Mouse (Mus musculus): ENCODE measurements at regions not wholly inside any gene's neighbourhood (a gene's known extent, or its start where the extent isn't known, plus 50 kb on each side); places are given as distances from the start of the nearest gene placed in this dataset.
"Not testable (repeated sequence)": the region's sequence is repeated elsewhere in the genome, so short reads cannot be mapped to it uniquely, and the experiment has no call there.

- no peaks in the 10 kb centered on the region for H3K27me3 ChIP-seq
- CTCF ChIA-PET, result no interaction called here
- in situ Hi-C loops (cut with MboI; ENCODE audit: low pct_unique_long_range_greater_than_20kb), result no loop called here
- DNase-seq (ENCODE audit: low read depth, low spot score) (no peak), ATAC-seq (no peak)
- POLR2A ChIA-PET, result no interaction called here
- no peak for TF ChIP-seq CTCF (IDR thresholded peaks at IDR 0.05)
Observed at GRCm38 (mm10) chr17:26335551-26335950, 79.1 kb upstream of the Neurl1b start.

- in situ Hi-C loops (cut with MboI; ENCODE audit: low pct_unique_long_range_greater_than_20kb), result no loop called here
Observed at GRCm38 (mm10) chr17:26336011-26336410, 78.6 kb upstream of the Neurl1b start.

DNA sequence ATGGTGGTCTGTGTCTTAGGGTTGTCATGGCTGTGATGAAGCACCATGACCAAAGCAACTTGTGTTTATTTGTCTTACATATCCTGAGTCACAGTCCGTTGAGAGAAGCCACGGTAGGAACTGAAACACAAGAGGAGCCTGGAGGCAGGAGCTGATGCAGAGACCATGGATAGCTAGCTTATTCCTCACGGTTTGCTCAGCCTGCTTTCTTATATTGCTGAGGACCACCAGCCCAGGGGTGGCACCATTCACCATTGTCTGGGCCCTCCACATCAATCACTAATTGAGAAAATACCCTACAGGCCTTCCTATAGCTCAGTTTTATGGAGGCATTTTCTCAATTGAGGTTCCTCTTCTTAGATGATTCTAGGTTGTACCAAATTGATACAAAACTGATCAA, 77.5 kb upstream of the Neurl1b start:
- H3K27me3 ChIP-seq, result no peaks in the 10 kb centered on the region
- DNase-seq (ENCODE audit: low read depth, low spot score), result no peak
- in situ Hi-C loops (cut with MboI; ENCODE audit: low pct_unique_long_range_greater_than_20kb), result no loop called here
- CTCF ChIA-PET, result interaction anchor here (1.5 kb wide), 1 partner anchor 17 kb away, joined by 3 read pairs; no protein-coding TSS in a partner anchor
- POLR2A ChIA-PET, result no interaction called here
- TF ChIP-seq CTCF (IDR thresholded peaks at IDR 0.05), result no peak
- ATAC-seq, result no peak

More at GRCm38 (mm10) chr17:26336011-26336410, 78.6 kb upstream of the Neurl1b start:
- H3K27me3 ChIP-seq, result no peaks in the 10 kb centered on the region
- ATAC-seq, result no peak
- ChIA-PET POLR2A (no interaction called here), CTCF (no interaction called here)
- no peak for DNase-seq (ENCODE audit: low read depth, low spot score)
- TF ChIP-seq CTCF (IDR thresholded peaks at IDR 0.05), result no peak

DNA sequence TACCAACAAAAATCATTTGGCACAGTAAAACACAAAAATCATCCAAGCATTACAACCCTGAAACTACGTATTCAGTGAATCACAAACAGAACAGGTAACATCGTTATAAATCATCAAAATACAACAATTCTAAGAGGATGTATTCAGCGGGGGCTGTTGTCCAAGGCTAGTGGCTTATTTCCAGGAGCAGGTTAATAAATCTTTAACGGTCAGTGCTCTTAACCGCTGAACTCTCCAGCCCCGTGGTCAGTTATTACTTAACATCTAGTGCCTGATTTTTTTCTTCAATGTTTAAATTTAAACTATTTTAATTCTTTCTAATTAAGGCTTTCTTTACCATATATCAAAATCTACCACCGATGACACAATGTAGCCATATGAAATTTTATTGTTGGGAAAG, 69.2 kb upstream of the Neurl1b start:
- ATAC-seq; in situ Hi-C loops (cut with MboI; ENCODE audit: low pct_unique_long_range_greater_than_20kb); H3K27me3 ChIP-seq; DNase-seq (ENCODE audit: low read depth, low spot score); POLR2A ChIA-PET: not testable (repeated sequence)
- CTCF ChIA-PET, result interaction anchor here (1.7 kb wide), 1 partner anchor 25 kb away, joined by 4 read pairs; no protein-coding TSS in a partner anchor

- DNase-seq (ENCODE audit: low read depth, low spot score), result no peak
- H3K27me3 ChIP-seq, result no peaks in the 10 kb centered on the region
- TF ChIP-seq CTCF (IDR thresholded peaks at IDR 0.05), result no peak
- in situ Hi-C loops (cut with MboI; ENCODE audit: low pct_unique_long_range_greater_than_20kb), result no loop called here
- ChIA-PET CTCF (no interaction called here), POLR2A (interaction anchor here (0.7 to 1.1 kb wide), 2 partner anchors 16 to 20 kb away, joined by 3 read pairs; no protein-coding TSS in a partner anchor)
- no peak for ATAC-seq
Observed at GRCm38 (mm10) chr17:26348116-26348515, 66.5 kb upstream of the Neurl1b start.

DNA sequence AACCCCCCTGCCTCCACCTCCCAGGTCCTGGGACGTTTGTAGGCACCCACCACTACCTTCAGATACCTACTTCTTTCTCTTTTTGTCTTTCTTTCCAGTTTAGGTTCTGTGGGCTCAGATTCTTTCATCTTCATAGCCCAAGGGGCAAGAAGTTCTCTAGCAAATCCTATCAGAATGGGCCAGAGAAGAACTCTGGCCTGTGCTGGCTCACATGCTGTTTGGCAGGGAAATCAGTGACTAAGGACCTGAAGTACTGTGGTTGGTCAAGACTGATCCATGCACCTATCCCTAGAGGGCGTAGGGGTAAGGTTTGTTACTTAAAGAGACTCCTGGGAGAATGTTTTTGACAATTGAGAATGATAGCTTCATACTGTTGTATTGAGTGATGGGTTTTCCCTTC, 64.9 kb upstream of the Neurl1b start:
- in situ Hi-C loops (cut with MboI; ENCODE audit: low pct_unique_long_range_greater_than_20kb), result no loop called here
- no peaks in the 10 kb centered on the region for H3K27me3 ChIP-seq
- ChIA-PET POLR2A (no interaction called here), CTCF (interaction anchor here (0.8 kb wide), 1 partner anchor 19 kb away, joined by 3 read pairs; no protein-coding TSS in a partner anchor)
- ATAC-seq (no peak), DNase-seq (ENCODE audit: low read depth, low spot score) (no peak)
- no peak for TF ChIP-seq CTCF (IDR thresholded peaks at IDR 0.05)

GRCm38 (mm10) chr17:26350216-26350615, 64.4 kb upstream of the Neurl1b start:
- no peaks in the 10 kb centered on the region for H3K27me3 ChIP-seq
- ATAC-seq (no peak), DNase-seq (ENCODE audit: low read depth, low spot score) (no peak)
- CTCF ChIA-PET, result interaction anchor here (0.8 kb wide), 1 partner anchor 19 kb away, joined by 3 read pairs; no protein-coding TSS in a partner anchor
- no peak for TF ChIP-seq CTCF (IDR thresholded peaks at IDR 0.05)
- in situ Hi-C loops (cut with MboI; ENCODE audit: low pct_unique_long_range_greater_than_20kb), result no loop called here
- POLR2A ChIA-PET, result no interaction called here

DNA sequence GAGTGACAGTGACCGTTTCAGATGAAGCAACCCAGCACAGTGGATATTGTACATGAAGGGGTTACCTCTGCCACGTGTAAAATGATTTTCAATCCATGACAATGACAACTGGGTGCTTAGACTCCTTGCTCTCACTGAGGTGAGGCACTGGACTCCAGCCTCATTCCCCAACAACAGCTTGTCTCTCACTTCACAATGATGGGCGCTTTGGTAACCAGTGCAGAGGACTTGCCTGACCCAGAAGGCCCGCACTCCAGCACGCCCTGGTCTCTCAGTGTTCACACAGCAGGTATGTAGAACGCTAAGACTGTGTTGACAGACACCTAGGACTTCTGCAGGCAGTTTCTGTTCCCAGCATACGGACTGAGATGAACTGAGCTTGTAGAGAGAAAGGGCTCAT, 62.6 kb upstream of the Neurl1b start:
- in situ Hi-C loops (cut with MboI; ENCODE audit: low pct_unique_long_range_greater_than_20kb), result no loop called here
- ATAC-seq (no peak), DNase-seq (ENCODE audit: low read depth, low spot score) (no peak)
- H3K27me3 ChIP-seq, result no peaks in the 10 kb centered on the region
- ChIA-PET POLR2A (no interaction called here), CTCF (interaction anchor here (1.6 kb wide), 1 partner anchor 18 kb away, joined by 6 read pairs; no protein-coding TSS in a partner anchor)
- TF ChIP-seq CTCF (IDR thresholded peaks at IDR 0.05), result no peak

DNA sequence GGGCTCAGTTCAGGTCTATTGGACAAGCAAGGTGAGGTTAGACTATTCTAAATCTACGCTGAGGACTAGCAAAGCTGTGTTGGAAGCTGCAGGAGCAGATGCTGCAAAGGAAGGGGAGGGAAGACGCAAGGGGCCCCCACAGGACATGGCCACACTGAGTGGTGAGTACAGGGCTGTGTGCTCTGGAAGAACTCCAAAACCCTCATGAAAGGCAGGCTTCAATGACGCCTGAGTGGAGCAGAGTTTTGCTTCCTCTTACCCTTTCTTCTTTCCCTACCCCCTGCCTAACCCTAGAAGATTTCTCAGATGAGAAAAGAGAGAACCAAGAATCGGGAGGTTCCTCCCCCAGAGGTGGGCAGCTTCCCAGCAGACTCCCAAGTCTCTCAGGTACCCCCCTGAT, 61.9 kb upstream of the Neurl1b start:
- ATAC-seq (no peak), DNase-seq (ENCODE audit: low read depth, low spot score) (no peak)
- CTCF ChIA-PET, result interaction anchor here (1.6 kb wide), 1 partner anchor 19 kb away, joined by 6 read pairs; no protein-coding TSS in a partner anchor
- TF ChIP-seq CTCF (IDR thresholded peaks at IDR 0.05), result no peak
- in situ Hi-C loops (cut with MboI; ENCODE audit: low pct_unique_long_range_greater_than_20kb), result no loop called here
- POLR2A ChIA-PET, result no interaction called here
- no peaks in the 10 kb centered on the region for H3K27me3 ChIP-seq

GRCm38 (mm10) chr17:26354431-26354830, 60.2 kb upstream of the Neurl1b start:
- in situ Hi-C loops (cut with MboI; ENCODE audit: low pct_unique_long_range_greater_than_20kb), result no loop called here
- DNase-seq (ENCODE audit: low read depth, low spot score) (no peak), ATAC-seq (no peak)
- ChIA-PET POLR2A (interaction anchor here (1.3 kb wide), 1 partner anchor 39 kb away, joined by 3 read pairs; no protein-coding TSS in a partner anchor), CTCF (no interaction called here)
- no peak for TF ChIP-seq CTCF (IDR thresholded peaks at IDR 0.05)
- no peaks in the 10 kb centered on the region for H3K27me3 ChIP-seq

GRCm38 (mm10) chr17:26355301-26355700, 59.3 kb upstream of the Neurl1b start:
- ChIA-PET CTCF (no interaction called here), POLR2A (interaction anchor here (0.5 to 1.3 kb wide), 2 partner anchors 12 to 40 kb away, joined by 3 read pairs; no protein-coding TSS in a partner anchor)
- DNase-seq (ENCODE audit: low read depth, low spot score), result no peak
- no peak for ATAC-seq
- in situ Hi-C loops (cut with MboI; ENCODE audit: low pct_unique_long_range_greater_than_20kb), result no loop called here
- H3K27me3 ChIP-seq, result no peaks in the 10 kb centered on the region
- TF ChIP-seq CTCF (IDR thresholded peaks at IDR 0.05), result no peak

DNA sequence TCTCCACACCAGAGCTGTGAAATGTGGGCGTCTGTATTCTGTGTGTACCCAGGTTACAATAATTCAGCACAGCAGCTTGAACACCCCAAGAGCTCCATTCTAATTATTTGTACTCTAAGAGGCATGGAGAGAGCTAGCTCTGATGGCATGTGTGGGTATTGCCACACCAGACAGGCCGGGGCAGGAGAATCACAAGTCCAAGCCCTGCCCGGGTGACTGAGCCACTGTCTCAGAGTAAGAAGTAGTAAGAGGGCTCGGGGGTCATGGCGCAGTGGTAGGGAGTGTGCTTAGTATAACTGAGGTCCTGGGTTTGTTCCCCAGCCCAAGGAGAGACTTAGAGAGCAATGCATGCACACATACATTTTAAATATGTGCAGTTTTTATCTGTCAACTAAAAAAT, 57.7 kb upstream of the Neurl1b start:
- no peak for TF ChIP-seq CTCF (IDR thresholded peaks at IDR 0.05)
- ChIA-PET CTCF (no interaction called here), POLR2A (no interaction called here)
- H3K27me3 ChIP-seq, result no peaks in the 10 kb centered on the region
- DNase-seq (ENCODE audit: low read depth, low spot score) (no peak), ATAC-seq (no peak)
- in situ Hi-C loops (cut with MboI; ENCODE audit: low pct_unique_long_range_greater_than_20kb), result no loop called here
